Mouse (Mus musculus): ENCODE measurements at regions not wholly inside any gene's neighbourhood (a gene's known extent, or its start where the extent isn't known, plus 50 kb on each side); places are given as distances from the start of the nearest gene placed in this dataset.

GRCm38 (mm10) chr16:72221912-72222502 is 86.1 kb upstream of the Robo1 start:
- TF ChIP-seq ZC3H11A (IDR thresholded peaks at IDR 0.05; ENCODE audit: low read depth, low read length) (no peak), USF2 (IDR thresholded peaks at IDR 0.05; ENCODE audit: borderline replicate concordance in 1 of 2, insufficient read depth in 1 of 2, low read depth in 1 of 2, low read length in 2 of 2) (no peak), RAD21 (IDR thresholded peaks at IDR 0.05; ENCODE audit: low read depth, low read length) (no peak), POLR2A (IDR thresholded peaks at IDR 0.05; ENCODE audit: control insufficient read depth in 1 of 2, insufficient read depth in 1 of 2, low read depth in 1 of 2, low read length in 2 of 2, poor library complexity in 1 of 2) (no peak), EP300 (IDR thresholded peaks at IDR 0.05; ENCODE audit: low read depth in 1 of 2, low read length in 2 of 2) (no peak)
